Mouse (Mus musculus) forebrain, embryonic 14.5 days (tissue): Measurements from ENCODE around the gene Hsp90b1. TPM values are rescaled to one million over a fixed set of nuclear protein-coding genes. Genes with fewer than 3 reads are reported as not detected.
"Not testable (repeated sequence)": the region's sequence is repeated elsewhere in the genome, so short reads cannot be mapped to it uniquely, and the experiment has no call there.

Experiments used
- ATAC-seq: fragments of 200-750 bp; cut with Nextera tagmentation; 2 replicates; pipeline ENCODE4 v1.8.0; 2017; ENCODE audit warnings: mild to moderate bottlenecking, moderate library complexity
- DNase-seq: peaks from one replicate; pipeline ENCODE4 v3.0.0-alpha.2; 2015; ENCODE audit warnings: low spot score
- H3K27ac ChIP-seq: fragments of 300-500 bp; sonication (generic); 2 replicates; pipeline ENCODE4 v1.5.1; 2014; ENCODE audit warnings: low read depth, mild to moderate bottlenecking, control low read depth, low read length, moderate library complexity
- H3K27me3 ChIP-seq: fragments of 300-500 bp; sonication (generic); replicated peaks from 2 replicates; pipeline ENCODE4 v1.6.1; 2014; ENCODE audit warnings: low read length, control low read depth, mixed read lengths; ENCODE audit not compliant: control insufficient read depth, insufficient read depth
- H3K36me3 ChIP-seq: fragments of 300-500 bp; sonication (generic); 2 replicates; pipeline ENCODE4 v1.6.1; 2014; ENCODE audit warnings: low read length, control low read depth; ENCODE audit not compliant: control insufficient read depth, insufficient read depth
- H3K4me1 ChIP-seq: fragments of 300-500 bp; sonication (generic); 2 replicates; pipeline ENCODE4 v1.6.1; 2014; ENCODE audit warnings: antibody characterized with exemption, low read length, control low read depth; ENCODE audit not compliant: control insufficient read depth, insufficient read depth
- H3K4me2 ChIP-seq: fragments of 300-500 bp; sonication (generic); 2 replicates; pipeline ENCODE4 v1.6.1; 2014; ENCODE audit warnings: mild to moderate bottlenecking, control low read depth, low read length
- H3K4me3 ChIP-seq: fragments of 300-500 bp; sonication (generic); 2 replicates; pipeline ENCODE4 v1.5.1; 2014; ENCODE audit warnings: low read depth, low read length, control low read depth
- H3K9ac ChIP-seq: fragments of 300-500 bp; sonication (generic); 2 replicates; pipeline ENCODE4 v1.6.1; 2014; ENCODE audit warnings: mild to moderate bottlenecking, low read length, control low read depth, moderate library complexity
- H3K9me3 ChIP-seq: fragments of 300-500 bp; sonication (generic); replicated peaks from 2 replicates; pipeline ENCODE4 v1.6.1; 2016; ENCODE audit warnings: low read length, control low read depth, mixed read lengths; ENCODE audit not compliant: control insufficient read depth
- WGBS: fragments of 180-500 bp; shearing (Covaris S2); extraction: QIAGEN DNeasy Blood & Tissue Kit; methylation state at CpG from one replicate; pipeline ENCODE4 v1.1.7; 2014; 5-methylcytosine and 5-hydroxymethylcytosine counted together
- microRNA-seq: library from miRNA; unstranded; fragments of <30 nt; microRNA quantifications from one replicate; pipeline ENCODE4, GENCODE M21; 2016
- polyA plus RNA-seq: library from polyadenylated mRNA; unstranded; fragments of >200 nt; fragmentation: Nextera tagmentation; extraction: Ambion mirVana; gene quantifications from 2 replicates; pipeline ENCODE4 v1.2.1, GENCODE M21; 2014

The Hsp90b1 gene
- polyA plus RNA-seq, 1 experiment from 2014 or later: 248 TPM

GRCm38 (mm10) chr10:86685179-86686016 is 19.9 kb downstream of the Hsp90b1 start:
- Histone ChIP-seq H3K9ac (peak overlapping the region; percentile 85), H3K4me3 (peak overlapping the region; percentile 64), H3K4me2 (peak overlapping the region; percentile 61), H3K27ac (peak overlapping the region; percentile 78)
- peak; percentile 93 for ATAC-seq
- H3K36me3 ChIP-seq, H3K4me1 ChIP-seq, H3K27me3 ChIP-seq, H3K9me3 ChIP-seq: not testable (repeated sequence)
- under 1% methylated on average over 50 of the region's 53 CpGs for WGBS
- DNase-seq: peak; percentile 78

GRCm38 (mm10) chr10:86684797-86685178 is 20.5 kb downstream of the Hsp90b1 start:
- H3K9me3 ChIP-seq, H3K4me1 ChIP-seq, H3K27me3 ChIP-seq, H3K36me3 ChIP-seq, DNase-seq, H3K9ac ChIP-seq: not testable (repeated sequence)
- peak overlapping the region; percentile 78; the same call in 1 of the 2 replicates for H3K27ac ChIP-seq
- H3K4me2 ChIP-seq: peak overlapping the region; percentile 61
- H3K4me3 ChIP-seq: peak overlapping the region; percentile 64
- WGBS: 34% methylated on average over 2 of the region's 2 CpGs
- peak; percentile 45 for ATAC-seq

- not testable (repeated sequence) for H3K36me3 ChIP-seq, ATAC-seq
- 86% methylated on average over 4 of the region's 4 CpGs for WGBS
Measured at GRCm38 (mm10) chr10:86670550-86670949, 34.8 kb downstream of the Hsp90b1 start.

More at GRCm38 (mm10) chr10:86670550-86670949, 34.8 kb downstream of the Hsp90b1 start:
- not testable (repeated sequence) for H3K4me3 ChIP-seq, H3K4me1 ChIP-seq, H3K27ac ChIP-seq, H3K9ac ChIP-seq, H3K9me3 ChIP-seq, DNase-seq, H3K27me3 ChIP-seq, H3K4me2 ChIP-seq

Small RNA genes within 50 kb of the gene (microRNA-seq; reads per million reads assigned to microRNA genes)
- 0.66 reads per million for gene Gm25745

Other genes with a start within 250 kb of the Hsp90b1 start
- gene Syn3, start 206.6 kb downstream of the Hsp90b1 start, polyA plus RNA-seq: 8.5 and 14.9 TPM in 2 replicates
- 0.99 and 1.5 TPM in 2 replicates for gene Ttc41, start 302 bp upstream of the Hsp90b1 start, polyA plus RNA-seq
- 0.88 TPM in 1 of 2 replicates, not detected in the other for gene Gm49358, start 58.5 kb upstream of the Hsp90b1 start, polyA plus RNA-seq
- gene Nt5dc3, start 73.5 kb upstream of the Hsp90b1 start, polyA plus RNA-seq: 6.7 and 7.6 TPM in 2 replicates